Mouse (Mus musculus) embryonic facial prominence, embryonic 11.5 days (tissue): ENCODE measurements around the gene Psmc2. TPM values are rescaled to one million over a fixed set of nuclear protein-coding genes. Genes with fewer than 3 reads are reported as not detected.

Source experiments
- ATAC-seq: fragments of 200-750 bp; cut with Nextera tagmentation; replicated peaks from 2 replicates; pipeline ENCODE4 v1.8.0; 2017; ENCODE audit warnings: low read depth; ENCODE audit not compliant: insufficient number of reproducible peaks, low FRiP score, low TSS enrichment
- DNase-seq: peaks from one replicate; pipeline ENCODE4 v3.0.0-alpha.2; 2015; ENCODE audit warnings: low spot score
- H3K27ac ChIP-seq: fragments of 300-500 bp; sonication (generic); replicated peaks from 2 replicates; pipeline ENCODE4 v1.5.1; 2014; ENCODE audit warnings: mild to moderate bottlenecking, low read depth, low read length, control low read depth
- H3K27me3 ChIP-seq: fragments of 300-500 bp; sonication (generic); 2 replicates; pipeline ENCODE4 v1.6.1; 2014; ENCODE audit warnings: mild to moderate bottlenecking, low read length, moderate library complexity, mixed read lengths; ENCODE audit not compliant: control insufficient read depth, insufficient read depth
- H3K36me3 ChIP-seq: fragments of 300-500 bp; sonication (generic); replicated peaks from 2 replicates; pipeline ENCODE4 v1.6.1; 2014; ENCODE audit warnings: low read depth, mild to moderate bottlenecking, low read length, moderate library complexity, mixed read lengths; ENCODE audit not compliant: control insufficient read depth, insufficient read depth
- H3K4me1 ChIP-seq: fragments of 300-500 bp; sonication (generic); 2 replicates; pipeline ENCODE4 v1.6.1; 2014; ENCODE audit warnings: low read length, mixed read lengths; ENCODE audit not compliant: control insufficient read depth, insufficient read depth
- H3K4me2 ChIP-seq: fragments of 300-500 bp; sonication (generic); 2 replicates; pipeline ENCODE4 v1.6.1; 2014; ENCODE audit warnings: low read depth, mild to moderate bottlenecking, control low read depth, low read length, moderate library complexity
- H3K4me3 ChIP-seq: fragments of 300-500 bp; sonication (generic); 2 replicates; pipeline ENCODE4 v1.5.1; 2014; ENCODE audit warnings: low read depth, low read length, control low read depth
- H3K9ac ChIP-seq: fragments of 300-500 bp; sonication (generic); replicated peaks from 2 replicates; pipeline ENCODE4 v1.6.1; 2014; ENCODE audit warnings: mild to moderate bottlenecking, control low read depth, low read length
- H3K9me3 ChIP-seq: fragments of 300-500 bp; sonication (generic); replicated peaks from 2 replicates; pipeline ENCODE4 v1.6.1; 2016; ENCODE audit warnings: mild to moderate bottlenecking, low read length, inconsistent platforms, mixed read lengths; ENCODE audit not compliant: control insufficient read depth
- WGBS: fragments of 180-500 bp; shearing (Covaris S2); extraction: QIAGEN DNeasy Blood & Tissue Kit; methylation state at CpG from one replicate; pipeline ENCODE4 v1.1.7; 2014; 5-methylcytosine and 5-hydroxymethylcytosine counted together
- polyA plus RNA-seq: library from polyadenylated mRNA; unstranded; fragments of >200 nt; fragmentation: Nextera tagmentation; extraction: Ambion mirVana; gene quantifications from 2 replicates; pipeline ENCODE4 v1.2.1, GENCODE M21; 2014

The Psmc2 gene
- polyA plus RNA-seq, 1 experiment from 2014 or later = 265 TPM

- H3K4me2 ChIP-seq = no peak overlapping the region
- H3K27me3 ChIP-seq = no peaks in the 10 kb centered on the region
- ATAC-seq = no peak
- no peak overlapping the region for H3K27ac ChIP-seq
- no peaks in the 10 kb centered on the region for H3K36me3 ChIP-seq
- H3K4me1 ChIP-seq = no peaks in the 10 kb centered on the region
- 83% methylated on average over 6 of the region's 6 CpGs for WGBS
- no peak overlapping the region for H3K9ac ChIP-seq
- no peak for DNase-seq
- H3K4me3 ChIP-seq = no peak overlapping the region
- H3K9me3 ChIP-seq = no peaks in the 10 kb centered on the region
Observed at GRCm38 (mm10) chr5:21847438-21847837, 62.4 kb downstream of the Psmc2 start.

GRCm38 (mm10) chr5:21851679-21852340 lies 66.7 kb downstream of the Psmc2 start:
- Histone ChIP-seq H3K4me1 (no peaks in the 10 kb centered on the region), H3K4me3 (no peak overlapping the region), H3K9me3 (no peaks in the 10 kb centered on the region), H3K36me3 (no peaks in the 10 kb centered on the region), H3K4me2 (no peak overlapping the region), H3K9ac (no peak overlapping the region), H3K27me3 (no peaks in the 10 kb centered on the region), H3K27ac (no peak overlapping the region)
- WGBS = 52% methylated on average over 10 of the region's 10 CpGs
- ATAC-seq = no peak
- DNase-seq = peak; percentile 8

Other genes starting within 250 kb of the Psmc2 start
- gene Lrrc17, start 241.7 kb upstream of the Psmc2 start, polyA plus RNA-seq = 40.2 and 42.8 TPM in 2 replicates
- gene Fbxl13, start 139.6 kb upstream of the Psmc2 start, polyA plus RNA-seq = 0.11 TPM in 2 replicates
- gene Armc10, start 139.5 kb upstream of the Psmc2 start, polyA plus RNA-seq = 83.6 and 92.8 TPM in 2 replicates
- 4.9 and 5.5 TPM in 2 replicates for gene Napepld, start 83.9 kb upstream of the Psmc2 start, polyA plus RNA-seq
- gene Pmpcb, start 48.1 kb upstream of the Psmc2 start, polyA plus RNA-seq = 101 and 108 TPM in 2 replicates
- 95.4 and 111 TPM in 2 replicates for gene Dnajc2, start within 50 bp of the Psmc2 start, polyA plus RNA-seq
- gene Slc26a5, start 80.3 kb downstream of the Psmc2 start, polyA plus RNA-seq = 0.20 TPM in 1 of 2 replicates, not detected in the other